Mouse (Mus musculus) thymus, adult 2 months (tissue): Measurements from ENCODE around the gene Fgfr2.

ENCODE experiments used
- CTCF ChIP-seq: fragments of 200-500 bp; IDR thresholded peaks from 2 replicates; pipeline ENCODE4 v1.5.1; 2012; ENCODE audit warnings: mild to moderate bottlenecking, control low read depth, low read length, moderate library complexity, borderline replicate concordance; ENCODE audit not compliant: control insufficient read depth, poor library complexity, insufficient read depth; ENCODE audit errors: extremely low read depth
- POLR2A ChIP-seq: fragments of 200-500 bp; IDR thresholded peaks from 2 replicates; pipeline ENCODE4 v1.6.1; 2012; ENCODE audit warnings: mild to moderate bottlenecking, low read length, control low read depth, moderate library complexity; ENCODE audit not compliant: control insufficient read depth, poor library complexity, insufficient read depth; ENCODE audit errors: extremely low read depth

DNA sequence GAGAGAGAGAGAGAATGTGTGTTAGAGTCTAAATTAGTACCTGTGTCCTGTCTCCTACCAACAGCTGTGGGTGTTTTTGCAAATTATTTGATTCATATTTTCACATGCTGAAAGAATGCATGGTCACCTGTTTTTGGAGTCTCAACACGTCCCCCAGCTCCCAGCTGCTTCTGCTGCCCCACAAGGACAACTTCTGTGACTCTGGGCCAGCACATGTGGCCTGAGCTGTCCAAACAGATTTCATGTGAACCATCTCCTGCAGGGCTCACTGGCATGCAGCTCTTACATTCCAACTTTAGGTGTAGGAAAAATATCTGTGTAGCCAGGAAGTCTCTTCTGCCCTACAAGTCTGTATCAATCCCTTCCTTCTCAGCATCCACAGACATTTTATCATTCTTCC, 2494.5 kb downstream of the Fgfr2 start:
- TF ChIP-seq POLR2A (no peak), CTCF (no peak)
